Mouse (Mus musculus): ENCODE data around the gene Plpp2. TPM values are rescaled to one million over a fixed set of nuclear protein-coding genes. Genes with fewer than 3 reads are reported as not detected.
A peak's percentile ranks its signal among the peaks of the same experiment; 100 is the strongest.

Gene Plpp2
- polyA plus RNA-seq, 2 experiments: 15.9 to 26.1 TPM

- H3K27ac ChIP-seq (replicated peaks; ENCODE audit: low read depth, low read length): no peak overlapping the region
- no peak for ATAC-seq (ENCODE audit: low FRiP score, low read depth)
- H3K27me3 ChIP-seq (ENCODE audit: control insufficient read depth, insufficient read depth, low read length): no peaks in the 10 kb centered on the region
- WGBS: 97% methylated on average over 7 of the region's 7 CpGs
- TF ChIP-seq POLR2A (IDR thresholded peaks at IDR 0.05; ENCODE audit: borderline replicate concordance, extremely low read depth, insufficient read depth, insufficient read length): no peak
- H3K9ac ChIP-seq (ENCODE audit: low read depth, low read length, severe bottlenecking): no peak overlapping the region
- no peak overlapping the region for H3K4me2 ChIP-seq (replicated peaks; ENCODE audit: low read depth, low read length, severe bottlenecking)
- H3K9me3 ChIP-seq (ENCODE audit: control insufficient read depth, low read length): no peaks in the 10 kb centered on the region
- H3K4me1 ChIP-seq (ENCODE audit: control insufficient read depth, insufficient read depth, low read length): peaks cover 7% of the 10 kb centered on the region; the same call in 1 of the 2 replicates
- no peak overlapping the region for H3K4me3 ChIP-seq (replicated peaks; ENCODE audit: low read length)
- DNase-seq (ENCODE audit: low spot score): no peak
- peaks cover 41% of the 10 kb centered on the region for H3K36me3 ChIP-seq (ENCODE audit: control insufficient read depth, insufficient read depth, low read length)
These were observed 3.7 kb upstream of the Plpp2 start for GRCm38 (mm10) chr10:79537271-79537670.

GRCm38 (mm10) chr10:79536461-79537080 is 3.0 kb upstream of the Plpp2 start:
- no peak overlapping the region for H3K27ac ChIP-seq (replicated peaks; ENCODE audit: low read depth, low read length)
- H3K4me1 ChIP-seq (ENCODE audit: control insufficient read depth, insufficient read depth, low read length): peaks cover 7% of the 10 kb centered on the region; the same call in 1 of the 2 replicates
- no peaks in the 10 kb centered on the region for H3K9me3 ChIP-seq (ENCODE audit: control insufficient read depth, low read length)
- no peak overlapping the region for H3K4me2 ChIP-seq (replicated peaks; ENCODE audit: low read depth, low read length, severe bottlenecking)
- WGBS: 73% methylated on average over 12 of the region's 12 CpGs
- H3K27me3 ChIP-seq (ENCODE audit: control insufficient read depth, insufficient read depth, low read length): no peaks in the 10 kb centered on the region
- ATAC-seq (ENCODE audit: low FRiP score, low read depth): no peak
- DNase-seq (ENCODE audit: low spot score): no peak
- H3K9ac ChIP-seq (ENCODE audit: low read depth, low read length, severe bottlenecking): no peak overlapping the region
- H3K4me3 ChIP-seq (replicated peaks; ENCODE audit: low read length): no peak overlapping the region
- no peak for TF ChIP-seq POLR2A (IDR thresholded peaks at IDR 0.05; ENCODE audit: borderline replicate concordance, extremely low read depth, insufficient read depth, insufficient read length)
- peaks cover 34% of the 10 kb centered on the region for H3K36me3 ChIP-seq (ENCODE audit: control insufficient read depth, insufficient read depth, low read length)

GRCm38 (mm10) chr10:79535431-79535830 is 1.8 kb upstream of the Plpp2 start:
- 53% methylated on average over 1 of the region's 1 CpGs for WGBS
- ATAC-seq (ENCODE audit: low FRiP score, low read depth): no peak
- Histone ChIP-seq H3K36me3 (ENCODE audit: control insufficient read depth, insufficient read depth, low read length) (peaks cover 22% of the 10 kb centered on the region), H3K4me2 (replicated peaks; ENCODE audit: low read depth, low read length, severe bottlenecking) (no peak overlapping the region), H3K9me3 (ENCODE audit: control insufficient read depth, low read length) (no peaks in the 10 kb centered on the region), H3K27ac (replicated peaks; ENCODE audit: low read depth, low read length) (no peak overlapping the region), H3K4me3 (replicated peaks; ENCODE audit: low read length) (no peak overlapping the region), H3K4me1 (ENCODE audit: control insufficient read depth, insufficient read depth, low read length) (peaks cover 7% of the 10 kb centered on the region; the same call in 1 of the 2 replicates), H3K9ac (ENCODE audit: low read depth, low read length, severe bottlenecking) (no peak overlapping the region), H3K27me3 (ENCODE audit: control insufficient read depth, insufficient read depth, low read length) (no peaks in the 10 kb centered on the region)
- DNase-seq (ENCODE audit: low spot score): no peak
- no peak for TF ChIP-seq POLR2A (IDR thresholded peaks at IDR 0.05; ENCODE audit: borderline replicate concordance, extremely low read depth, insufficient read depth, insufficient read length)

- H3K36me3 ChIP-seq (ENCODE audit: control insufficient read depth, insufficient read depth, low read length): peaks cover 12% of the 10 kb centered on the region
- H3K27ac ChIP-seq (replicated peaks; ENCODE audit: low read depth, low read length): no peak overlapping the region
- ATAC-seq (ENCODE audit: low FRiP score, low read depth) (no peak), DNase-seq (ENCODE audit: low spot score) (no peak)
- no peak for TF ChIP-seq POLR2A (IDR thresholded peaks at IDR 0.05; ENCODE audit: borderline replicate concordance, extremely low read depth, insufficient read depth, insufficient read length)
- H3K9ac ChIP-seq (ENCODE audit: low read depth, low read length, severe bottlenecking): no peak overlapping the region
- H3K9me3 ChIP-seq (ENCODE audit: control insufficient read depth, low read length): no peaks in the 10 kb centered on the region
- WGBS: 85% methylated on average over 2 of the region's 2 CpGs
- no peak overlapping the region for H3K4me3 ChIP-seq (replicated peaks; ENCODE audit: low read length)
- H3K27me3 ChIP-seq (ENCODE audit: control insufficient read depth, insufficient read depth, low read length): no peaks in the 10 kb centered on the region
- peaks cover 7% of the 10 kb centered on the region; the same call in 1 of the 2 replicates for H3K4me1 ChIP-seq (ENCODE audit: control insufficient read depth, insufficient read depth, low read length)
- no peak overlapping the region for H3K4me2 ChIP-seq (replicated peaks; ENCODE audit: low read depth, low read length, severe bottlenecking)
These were observed 830 bp upstream of the Plpp2 start for GRCm38 (mm10) chr10:79534426-79534825.

GRCm38 (mm10) chr10:79532678-79533077 is 918 bp downstream of the Plpp2 start:
- Histone ChIP-seq H3K9ac (ENCODE audit: low read depth, low read length, severe bottlenecking) (peak overlapping the region; percentile 61), H3K36me3 (ENCODE audit: control insufficient read depth, insufficient read depth, low read length) (peaks cover 2% of the 10 kb centered on the region; the same call in 1 of the 2 replicates), H3K27ac (replicated peaks; ENCODE audit: low read depth, low read length) (no peak overlapping the region), H3K27me3 (ENCODE audit: control insufficient read depth, insufficient read depth, low read length) (no peaks in the 10 kb centered on the region), H3K4me2 (replicated peaks; ENCODE audit: low read depth, low read length, severe bottlenecking) (peak overlapping the region; percentile 98), H3K4me1 (ENCODE audit: control insufficient read depth, insufficient read depth, low read length) (peaks cover 7% of the 10 kb centered on the region; the same call in 1 of the 2 replicates), H3K4me3 (replicated peaks; ENCODE audit: low read length) (peak overlapping the region; percentile 61), H3K9me3 (ENCODE audit: control insufficient read depth, low read length) (no peaks in the 10 kb centered on the region)
- DNase-seq (ENCODE audit: low spot score) (no peak), ATAC-seq (ENCODE audit: low FRiP score, low read depth) (no peak)
- WGBS: 31% methylated on average over 3 of the region's 3 CpGs
- TF ChIP-seq POLR2A (IDR thresholded peaks at IDR 0.05; ENCODE audit: borderline replicate concordance, extremely low read depth, insufficient read depth, insufficient read length): no peak
